Mouse (Mus musculus) gastrocnemius, postnatal 25 days (tissue): Measurements from ENCODE around the gene Kctd5. TPM values are rescaled to one million over a fixed set of nuclear protein-coding genes. Genes with fewer than 3 reads are reported as not detected.
"Not testable (repeated sequence)": the region's sequence is repeated elsewhere in the genome, so short reads cannot be mapped to it uniquely, and the experiment has no call there.

Experiments used
- DNase-seq: peaks from one replicate; pipeline ENCODE4 v3.0.0; 2022
- long read RNA-seq, 2 experiments: library from polyadenylated mRNA; stranded (forward); transcript quantifications; one replicate each; pipeline ENCODE4 v2.0.0; 2021
- total RNA-seq, 2 experiments: library from RNA; stranded (reverse); gene quantifications; 1 replicate in 1 of 2; 2 replicates in 1 of 2; pipeline ENCODE4 v1.2.3; 2021

Kctd5 gene
- 1 to 10 TPM; 8.5 to 9.1 TPM for total RNA-seq
- long read RNA-seq, experiment 1, transcript Kctd5-201 (6 exons, 2,443 nt): major isoform, 34 of 36 reads
- long read RNA-seq, experiment 1, partial matches to known transcripts: 0 of 36 reads
- long read RNA-seq, experiment 1, other reads (novel, unspliced or antisense): 2 of 36 reads
- long read RNA-seq, experiment 2, transcript Kctd5-201 (6 exons, 2,443 nt): major isoform, 33 of 39 reads
- long read RNA-seq, experiment 2, partial matches to known transcripts: 0 of 39 reads
- long read RNA-seq, experiment 2, other reads (novel, unspliced or antisense): 6 of 39 reads

DNA sequence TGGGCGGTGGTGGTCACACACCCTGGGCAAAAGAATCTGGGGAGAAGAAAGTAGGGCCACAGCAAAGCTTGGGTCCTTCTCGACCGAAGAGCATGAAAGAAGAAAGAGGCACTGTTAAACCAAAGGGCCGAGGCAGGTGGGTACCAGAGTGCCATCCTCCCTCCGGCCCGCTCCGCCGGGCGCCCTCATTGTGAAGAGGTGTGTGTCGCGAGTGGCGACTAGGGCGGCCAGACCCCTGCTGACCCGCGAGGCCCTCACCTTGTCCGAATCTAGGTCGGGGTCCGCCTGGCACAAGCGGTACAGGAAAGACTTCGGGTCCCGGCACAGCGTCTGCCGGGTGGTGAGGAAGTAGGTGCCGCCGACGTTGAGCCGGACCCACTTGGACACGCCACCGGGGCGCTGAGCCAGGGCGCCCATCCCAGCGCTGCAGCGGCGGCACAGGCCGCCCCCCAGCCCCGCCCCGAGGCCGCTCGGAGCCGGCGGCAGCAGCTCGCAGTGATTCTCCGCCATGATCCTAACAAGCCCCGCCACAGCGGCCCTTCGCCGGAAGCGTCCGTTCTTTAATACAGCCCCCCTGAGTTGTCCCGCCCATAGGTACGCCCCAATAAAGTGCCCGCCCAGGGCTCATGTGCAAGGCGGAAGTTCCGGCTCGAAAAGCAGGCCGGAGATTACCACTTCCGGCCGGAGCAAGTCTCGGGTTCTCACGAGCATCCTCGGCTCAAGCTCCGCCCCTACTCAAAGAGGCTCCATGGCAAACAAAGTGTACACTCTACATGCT, at the start of gene Kctd5:
Kctd5 (minus strand) TSS at position 567 of the 778 bp plus-strand sequence.
- DNase-seq: peak; percentile 91

GRCm38 (mm10) chr17:24119446-24119845, 46.2 kb upstream of the Kctd5 start:
- no peak for DNase-seq

DNA sequence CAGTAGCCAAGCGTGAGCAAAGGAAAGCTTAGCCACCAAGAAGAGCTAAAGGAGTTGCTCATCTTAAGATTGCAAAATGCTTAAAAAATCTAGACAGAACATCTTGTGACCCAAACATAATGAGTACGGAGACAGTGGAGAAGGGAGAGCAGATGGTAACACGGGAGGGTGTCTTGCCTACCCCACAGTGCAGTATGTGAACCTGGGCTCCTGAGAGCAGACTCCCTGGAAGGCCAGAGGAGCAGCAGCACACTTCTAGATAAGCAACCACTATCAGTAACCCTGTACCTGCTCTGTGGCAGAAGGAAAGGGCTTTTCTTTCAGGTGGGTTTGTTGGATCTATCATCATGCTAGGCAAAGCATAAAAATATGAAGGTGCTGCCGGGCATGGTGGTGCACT, 39.7 kb upstream of the Kctd5 start:
- no peak for DNase-seq

- no peak for DNase-seq
Measured at GRCm38 (mm10) chr17:24111256-24111655, 38.0 kb upstream of the Kctd5 start.

- peak; percentile 15 for DNase-seq
Measured at GRCm38 (mm10) chr17:24108896-24109295, 35.6 kb upstream of the Kctd5 start.

GRCm38 (mm10) chr17:24105111-24105510, 31.8 kb upstream of the Kctd5 start:
- no peak for DNase-seq

GRCm38 (mm10) chr17:24098354-24098753, 25.1 kb upstream of the Kctd5 start:
- DNase-seq: no peak

GRCm38 (mm10) chr17:24090575-24090974, 17.3 kb upstream of the Kctd5 start:
- DNase-seq: no peak

DNA sequence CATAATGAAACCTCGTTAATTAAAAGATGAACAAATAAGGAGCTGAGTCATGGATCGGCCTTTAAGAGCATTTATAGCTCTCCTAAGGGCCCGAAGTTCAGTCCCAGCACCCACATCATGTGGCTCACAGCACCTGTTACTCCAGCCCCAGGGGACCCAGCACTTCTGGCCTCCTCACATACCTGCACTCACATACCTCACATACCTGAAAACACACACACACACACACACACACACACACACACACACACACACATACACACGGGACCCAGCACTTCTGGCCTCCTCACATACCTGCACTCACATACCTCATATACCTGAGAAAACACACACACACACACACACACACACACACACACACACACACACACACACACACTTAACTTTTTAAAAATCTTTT, 13.1 kb upstream of the Kctd5 start:
- not testable (repeated sequence) for DNase-seq

DNA sequence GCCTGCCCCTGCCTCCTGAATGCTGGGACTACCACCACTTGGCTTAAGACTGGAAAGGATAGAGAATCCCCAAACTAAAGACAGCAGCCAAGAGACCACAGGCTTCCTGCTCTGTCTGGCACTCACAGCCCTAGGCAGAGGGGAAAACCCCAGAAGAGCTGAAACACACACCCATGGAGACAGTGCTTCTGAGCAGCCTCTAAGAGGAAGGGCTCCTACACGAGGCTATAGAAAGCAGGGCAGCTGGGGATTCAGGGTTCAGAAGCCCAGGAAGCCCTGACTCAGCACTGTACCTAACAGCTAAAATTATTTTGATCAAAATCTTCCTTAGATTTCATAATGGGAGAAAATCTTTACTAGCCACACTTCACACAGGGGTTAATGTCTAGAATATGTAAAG, 11.3 kb upstream of the Kctd5 start:
- no peak for DNase-seq

GRCm38 (mm10) chr17:24077101-24077500, 3.8 kb upstream of the Kctd5 start:
- DNase-seq: no peak

GRCm38 (mm10) chr17:24069531-24069930, 3.8 kb downstream of the Kctd5 start:
- no peak for DNase-seq

GRCm38 (mm10) chr17:24068271-24068670, 5.0 kb downstream of the Kctd5 start:
- no peak for DNase-seq

- DNase-seq: no peak
Measured at GRCm38 (mm10) chr17:24062459-24063155, 10.7 kb downstream of the Kctd5 start.

DNA sequence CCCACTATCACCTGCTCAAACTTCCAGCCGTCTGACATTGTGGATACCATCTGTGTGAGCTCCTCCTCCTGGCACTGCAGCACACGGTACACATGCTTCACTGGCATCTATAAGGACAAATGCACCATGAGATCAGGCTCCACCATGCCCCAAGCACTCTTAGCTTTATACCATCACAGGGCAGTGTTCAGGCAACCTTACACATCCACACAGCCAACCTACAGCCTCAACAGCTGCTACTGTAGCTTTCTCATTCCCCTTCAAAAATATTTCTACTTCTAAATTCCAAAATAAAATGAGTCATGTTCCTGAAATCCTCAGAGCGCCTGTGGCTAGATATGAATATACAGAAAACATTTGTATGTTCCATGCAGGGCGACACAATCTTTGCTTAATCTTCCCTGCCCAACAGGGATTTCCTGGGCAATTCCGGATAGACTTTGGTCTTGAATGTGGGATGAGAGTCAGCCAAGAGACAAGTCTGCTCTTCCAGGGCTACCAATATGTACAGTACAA, 15.5 kb downstream of the Kctd5 start:
- DNase-seq: no peak

DNA sequence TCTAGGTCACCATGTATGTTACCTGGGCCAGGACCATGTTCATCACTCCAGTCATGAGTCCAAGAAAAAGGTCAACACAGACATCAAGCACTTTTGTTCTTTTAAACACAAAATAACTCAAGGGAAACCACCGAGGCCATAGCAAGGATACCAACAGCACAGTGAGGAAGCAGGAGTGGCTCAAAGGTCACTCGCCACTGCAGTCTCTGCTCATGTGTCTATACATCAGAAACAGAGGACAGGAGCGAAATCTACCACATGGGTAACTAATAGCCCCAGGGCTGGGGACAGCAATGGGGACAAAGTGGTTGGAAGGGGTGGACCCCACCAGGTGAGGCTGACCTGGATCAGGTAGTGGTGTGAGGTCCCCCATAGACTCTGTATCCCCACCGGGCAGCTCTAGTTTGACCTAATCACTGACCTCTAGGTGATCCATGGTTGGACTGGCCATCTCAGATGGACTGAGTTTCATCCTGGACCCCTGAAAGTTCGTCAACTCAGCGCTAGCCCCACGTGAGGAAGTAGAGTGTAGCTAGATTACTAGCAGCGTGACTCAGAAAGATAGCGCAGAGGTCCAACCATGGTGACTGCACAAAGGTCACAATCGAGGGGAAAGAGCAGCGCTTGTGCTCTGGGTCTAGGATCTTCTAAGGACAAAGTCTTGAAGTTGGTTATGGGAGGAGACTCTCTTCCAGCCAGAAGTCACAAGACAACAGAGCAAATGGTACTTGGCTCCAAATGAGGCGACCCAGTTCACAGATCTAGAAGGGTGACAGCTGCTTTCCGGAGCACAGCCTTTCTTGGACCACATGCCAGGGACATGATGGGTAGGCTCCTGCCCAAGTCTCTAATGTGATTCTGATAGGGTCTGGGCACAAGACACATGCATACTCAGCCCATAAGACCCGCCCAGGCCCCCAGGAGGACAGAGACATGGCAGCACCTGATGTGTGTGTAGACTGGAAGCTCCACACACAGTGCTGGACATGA, 16.4 kb downstream of the Kctd5 start:
- DNase-seq: no peak

GRCm38 (mm10) chr17:24049008-24049407, 24.3 kb downstream of the Kctd5 start:
- no peak for DNase-seq

GRCm38 (mm10) chr17:24048053-24048452, 25.2 kb downstream of the Kctd5 start:
- DNase-seq: no peak

- no peak for DNase-seq
Measured at GRCm38 (mm10) chr17:24046026-24046425, 27.3 kb downstream of the Kctd5 start.

- no peak for DNase-seq
Measured at GRCm38 (mm10) chr17:24045608-24046007, 27.7 kb downstream of the Kctd5 start.

- DNase-seq: no peak
Measured at GRCm38 (mm10) chr17:24044482-24044881, 28.8 kb downstream of the Kctd5 start.

GRCm38 (mm10) chr17:24037844-24038243, 35.4 kb downstream of the Kctd5 start, which contains the start of gene Prss27:
Prss27 (plus strand) TSS chr17:24038144.
- no peak for DNase-seq
